ENCODE assay signal across 12 mouse cellular contexts in the genomic region with DNA sequence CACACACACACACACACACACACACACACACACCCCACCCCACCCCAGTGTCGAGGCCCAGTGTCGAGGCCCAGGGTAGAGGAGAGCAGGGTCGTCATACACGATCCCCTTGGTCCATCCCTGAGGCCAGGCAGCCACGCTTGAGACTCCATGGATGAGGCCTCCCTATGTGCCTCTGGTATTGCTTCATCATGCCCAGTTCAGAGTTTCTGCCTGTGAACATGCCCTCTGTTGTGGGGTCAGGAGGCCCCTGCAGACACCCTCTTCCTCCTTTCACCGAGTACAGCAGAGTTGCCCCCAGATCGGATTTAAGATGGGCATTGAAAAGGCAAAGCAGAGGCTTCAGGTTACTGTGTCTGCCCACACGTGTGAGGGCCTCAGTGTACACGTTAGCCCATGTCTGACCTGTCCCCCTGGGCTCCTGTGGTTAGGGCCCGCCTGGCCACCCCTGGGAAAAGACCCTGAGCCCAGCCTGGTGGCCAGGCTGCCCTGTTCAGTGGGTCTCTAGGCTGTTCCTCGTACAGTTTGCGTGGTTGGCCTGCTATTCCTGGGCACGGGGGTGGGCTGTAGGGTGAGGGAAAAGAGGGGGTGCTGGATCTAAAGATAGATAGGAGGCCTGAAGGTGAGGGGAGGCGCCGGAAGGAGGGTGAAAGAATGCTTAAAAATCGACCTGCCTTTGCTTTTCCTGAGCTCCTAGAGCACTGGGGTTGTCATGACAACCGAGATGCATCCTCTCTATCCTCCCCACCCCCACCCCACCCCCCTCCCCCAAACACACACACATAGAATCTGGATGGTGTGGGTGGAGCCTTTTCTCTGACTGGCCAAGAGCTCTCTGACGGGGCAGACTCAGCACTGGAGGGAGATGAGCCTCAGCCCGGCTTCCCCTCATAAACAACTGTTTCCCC. TPM values are rescaled to one million over a fixed set of nuclear protein-coding genes. Genes with fewer than 3 reads are reported as not detected.
DNase-seq lines count a peak whose midpoint lies in the region; ATAC-seq and TF ChIP-seq lines count a peak whose summit lies in the region.
"Had no signal": no experiment of that assay in that cellular context is flagged by ENCODE, and none has a peak within 500 bp of the region (broad histone marks: within the 10 kb centered on the region; RNA-seq: fewer than 3 reads in every experiment).

No protein-coding gene starts in this region.

- no peaks in the 10 kb centered on the region for H3K36me3 ChIP-seq in liver, embryonic 13.5 days
- H3K36me3 ChIP-seq in liver, embryonic 12.5 days, result no peaks in the 10 kb centered on the region
- H3K36me3 ChIP-seq in forebrain, postnatal 0 days (ENCODE audit: insufficient read depth), result no peaks in the 10 kb centered on the region
- H3K36me3 ChIP-seq in midbrain, embryonic 13.5 days, result no peaks in the 10 kb centered on the region
- H3K36me3 ChIP-seq in intestine, embryonic 16.5 days (ENCODE audit: control insufficient read depth, insufficient read depth, low read length), result no peaks in the 10 kb centered on the region
- H3K36me3 ChIP-seq: embryonic facial prominence, embryonic 15.5 days; heart, embryonic 10.5 days had no signal

- no peak overlapping the region for H3K4me3 ChIP-seq in liver, embryonic 13.5 days (replicated peaks)
- no peak overlapping the region for H3K4me3 ChIP-seq in liver, embryonic 12.5 days
- H3K4me3 ChIP-seq in forebrain, postnatal 0 days (ENCODE audit: low read depth, low read length), result no peak overlapping the region
- no peak overlapping the region for H3K4me3 ChIP-seq in midbrain, embryonic 13.5 days (replicated peaks)
- H3K4me3 ChIP-seq in intestine, embryonic 16.5 days (ENCODE audit: low read length), result no peak overlapping the region
- H3K4me3 ChIP-seq: embryonic facial prominence, embryonic 15.5 days; heart, embryonic 10.5 days had no signal

- no peaks in the 10 kb centered on the region for H3K27me3 ChIP-seq in liver, embryonic 13.5 days
- H3K27me3 ChIP-seq in liver, embryonic 12.5 days (replicated peaks), result 0 out of 2 replicates have a peak, but pooled peaks cover 5% of the 10 kb centered on the region
- H3K27me3 ChIP-seq in forebrain, postnatal 0 days (ENCODE audit: insufficient read depth, low read length), result no peaks in the 10 kb centered on the region
- H3K27me3 ChIP-seq in midbrain, embryonic 13.5 days, result no peaks in the 10 kb centered on the region
- no peaks in the 10 kb centered on the region for H3K27me3 ChIP-seq in intestine, embryonic 16.5 days (replicated peaks; ENCODE audit: control insufficient read depth, insufficient read depth, low read length)
- H3K27me3 ChIP-seq: embryonic facial prominence, embryonic 15.5 days had no signal

- 26% methylated on average over 17 of the region's 19 CpGs for WGBS in liver, embryonic 13.5 days (ENCODE audit: insufficient replicate concordance)
- 32% methylated on average over 19 of the region's 19 CpGs for WGBS in liver, embryonic 12.5 days (ENCODE audit: insufficient replicate concordance)
- WGBS in forebrain, postnatal 0 days, result 22% methylated on average over 19 of the region's 19 CpGs
- WGBS in midbrain, embryonic 13.5 days, result 16% methylated on average over 19 of the region's 19 CpGs
- 32% methylated on average over 19 of the region's 19 CpGs for WGBS in intestine, embryonic 16.5 days

- H3K27ac ChIP-seq in liver, embryonic 13.5 days, result no peak overlapping the region
- H3K27ac ChIP-seq in liver, embryonic 12.5 days, result no peak overlapping the region
- H3K27ac ChIP-seq in forebrain, postnatal 0 days (ENCODE audit: low read depth, low read length), result peak overlapping the region; percentile 69
- H3K27ac ChIP-seq in midbrain, embryonic 13.5 days, result peak overlapping the region; percentile 65
- H3K27ac ChIP-seq in intestine, embryonic 16.5 days (ENCODE audit: low read length), result no peak overlapping the region
- H3K27ac ChIP-seq: embryonic facial prominence, embryonic 15.5 days; heart, embryonic 10.5 days had no signal

- TF ChIP-seq CTCF in forebrain, postnatal 0 days (IDR thresholded peaks at IDR 0.05; ENCODE audit: low read depth), result no peak

- ATAC-seq in liver, embryonic 13.5 days (ENCODE audit: low read depth), result peak; percentile 10; the same call in 1 of the 2 replicates
- no peak for ATAC-seq in liver, embryonic 12.5 days
- ATAC-seq in forebrain, postnatal 0 days, result peak; percentile 95
- ATAC-seq in midbrain, embryonic 13.5 days, result peak; percentile 86
- no peak for ATAC-seq in intestine, embryonic 16.5 days
- no peak for ATAC-seq in CD4-positive, CD25-positive, alpha-beta regulatory T cell, adult 4 months

- H3K4me2 ChIP-seq in liver, embryonic 13.5 days, result no peak overlapping the region
- H3K4me2 ChIP-seq in liver, embryonic 12.5 days, result no peak overlapping the region
- peak overlapping the region; percentile 37 for H3K4me2 ChIP-seq in forebrain, postnatal 0 days (ENCODE audit: low read depth)
- peak overlapping the region; percentile 44 for H3K4me2 ChIP-seq in midbrain, embryonic 13.5 days (replicated peaks)
- H3K4me2 ChIP-seq in intestine, embryonic 16.5 days (ENCODE audit: low read depth, low read length), result no peak overlapping the region
- H3K4me2 ChIP-seq: embryonic facial prominence, embryonic 15.5 days had no signal

- H3K4me1 ChIP-seq in liver, embryonic 13.5 days (replicated peaks), result no peaks in the 10 kb centered on the region
- no peaks in the 10 kb centered on the region for H3K4me1 ChIP-seq in liver, embryonic 12.5 days
- peaks cover 4% of the 10 kb centered on the region for H3K4me1 ChIP-seq in forebrain, postnatal 0 days (ENCODE audit: insufficient read depth)
- H3K4me1 ChIP-seq in midbrain, embryonic 13.5 days (replicated peaks), result peaks cover 27% of the 10 kb centered on the region
- H3K4me1 ChIP-seq in intestine, embryonic 16.5 days (ENCODE audit: control insufficient read depth, insufficient read depth, low read length), result no peaks in the 10 kb centered on the region

- DNase-seq in liver, embryonic 13.5 days, result no peak
- DNase-seq in forebrain, postnatal 0 days, result peak; percentile 70
- DNase-seq in telencephalon, adult 2 months (ENCODE audit: low read depth, low spot score), result peak; percentile 71
- no peak for DNase-seq in layer of hippocampus, postnatal 10 days (ENCODE audit: low spot score in 2 of 2)
- DNase-seq: layer of hippocampus, adult 9-11 months; lung, adult 18-20 months had no signal

- H3K9ac ChIP-seq in liver, embryonic 13.5 days, result no peak overlapping the region
- no peak overlapping the region for H3K9ac ChIP-seq in liver, embryonic 12.5 days
- peak overlapping the region; percentile 28; the same call in 1 of the 2 replicates for H3K9ac ChIP-seq in forebrain, postnatal 0 days
- H3K9ac ChIP-seq in midbrain, embryonic 13.5 days (replicated peaks), result peak overlapping the region; percentile 41; the same call in 1 of the 2 replicates
- no peak overlapping the region for H3K9ac ChIP-seq in intestine, embryonic 16.5 days (ENCODE audit: low read depth, low read length)
- H3K9ac ChIP-seq: embryonic facial prominence, embryonic 15.5 days had no signal

- H3K9me3 ChIP-seq in liver, embryonic 13.5 days (replicated peaks), result no peaks in the 10 kb centered on the region
- H3K9me3 ChIP-seq in liver, embryonic 12.5 days (replicated peaks), result no peaks in the 10 kb centered on the region
- no peaks in the 10 kb centered on the region for H3K9me3 ChIP-seq in forebrain, postnatal 0 days (ENCODE audit: low read length)
- H3K9me3 ChIP-seq in midbrain, embryonic 13.5 days, result no peaks in the 10 kb centered on the region
- no peaks in the 10 kb centered on the region for H3K9me3 ChIP-seq in intestine, embryonic 16.5 days (ENCODE audit: control insufficient read depth, low read length)
- H3K9me3 ChIP-seq: embryonic facial prominence, embryonic 15.5 days; heart, embryonic 10.5 days had no signal

RNA-seq across cellular contexts. Expression of a gene that starts 41.7 kb away (rescaled TPM):
- 0.14 and 0.31 TPM in 2 replicates for polyA plus RNA-seq in liver, embryonic 13.5 days (2015; fragmentation: Nextera tagmentation; extraction: Ambion mirVana)
- 0.13 and 0.24 TPM in 2 replicates for polyA plus RNA-seq in liver, embryonic 12.5 days (2016; fragmentation: Nextera tagmentation; extraction: Ambion mirVana)
- total RNA-seq in forebrain, postnatal 0 days (2014; rRNA removed), result 64.2 and 65.8 TPM in 2 replicates
- 123 and 127 TPM in 2 replicates for polyA plus RNA-seq in forebrain, postnatal 0 days (2015; fragmentation: Nextera tagmentation; extraction: Ambion mirVana)
- 62.3 and 65.4 TPM in 2 replicates for polyA plus RNA-seq in midbrain, embryonic 13.5 days (2015; fragmentation: Nextera tagmentation; extraction: Ambion mirVana)
- 2.8 and 3.3 TPM in 2 replicates for polyA plus RNA-seq in intestine, embryonic 16.5 days (2015; fragmentation: Nextera tagmentation; extraction: Ambion mirVana)
- 100 to 1,000 TPM; 155 TPM for total RNA-seq in layer of hippocampus, postnatal 10 days (2021)
- under 1 TPM in 1 of 2 experiments, not detected in 1; 0.12 TPM for polyA plus RNA-seq in CD4-positive, CD25-positive, alpha-beta regulatory T cell, adult 4 months (2017; shearing (Covaris generic))

RNA-seq across cellular contexts. Expression of a gene that starts 58.3 kb away (rescaled TPM):
- polyA plus RNA-seq in liver, embryonic 13.5 days (2015; fragmentation: Nextera tagmentation; extraction: Ambion mirVana), result 27.6 and 29.0 TPM in 2 replicates
- polyA plus RNA-seq in liver, embryonic 12.5 days (2016; fragmentation: Nextera tagmentation; extraction: Ambion mirVana), result 34.1 and 36.2 TPM in 2 replicates
- 46.1 and 51.4 TPM in 2 replicates for total RNA-seq in forebrain, postnatal 0 days (2014; rRNA removed)
- polyA plus RNA-seq in forebrain, postnatal 0 days (2015; fragmentation: Nextera tagmentation; extraction: Ambion mirVana), result 40.1 and 40.3 TPM in 2 replicates
- 45.5 and 45.7 TPM in 2 replicates for polyA plus RNA-seq in midbrain, embryonic 13.5 days (2015; fragmentation: Nextera tagmentation; extraction: Ambion mirVana)
- polyA plus RNA-seq in intestine, embryonic 16.5 days (2015; fragmentation: Nextera tagmentation; extraction: Ambion mirVana), result 35.5 and 38.8 TPM in 2 replicates
- total RNA-seq in layer of hippocampus, postnatal 10 days (2021), result 10 to 100 TPM; 28.8 to 32.1 TPM
- 10 to 100 TPM; 28.0 to 40.9 TPM for polyA plus RNA-seq in CD4-positive, CD25-positive, alpha-beta regulatory T cell, adult 4 months (2017; shearing (Covaris generic))

Comparison
In these comparisons a context has a peak if more than half of its experiments do, and no peak if none do; other contexts are left out.
1. ATAC-seq: peak in liver, embryonic 13.5 days (single experiment), forebrain, postnatal 0 days (single experiment) and midbrain, embryonic 13.5 days (single experiment); none in liver, embryonic 12.5 days (single experiment), intestine, embryonic 16.5 days (single experiment) and CD4-positive, CD25-positive, alpha-beta regulatory T cell, adult 4 months (single experiment).
2. DNase-seq: peak in forebrain, postnatal 0 days (single experiment) and telencephalon, adult 2 months (single experiment); none in liver, embryonic 13.5 days (single experiment) and layer of hippocampus, postnatal 10 days (0 of 2).
3. H3K27ac ChIP-seq: peak in forebrain, postnatal 0 days (single experiment) and midbrain, embryonic 13.5 days (single experiment); none in liver, embryonic 13.5 days (single experiment), liver, embryonic 12.5 days (single experiment) and intestine, embryonic 16.5 days (single experiment).
4. H3K4me2 ChIP-seq: peak in forebrain, postnatal 0 days (single experiment) and midbrain, embryonic 13.5 days (single experiment); none in liver, embryonic 13.5 days (single experiment), liver, embryonic 12.5 days (single experiment) and intestine, embryonic 16.5 days (single experiment).
5. H3K9ac ChIP-seq: peak in forebrain, postnatal 0 days (single experiment) and midbrain, embryonic 13.5 days (single experiment); none in liver, embryonic 13.5 days (single experiment), liver, embryonic 12.5 days (single experiment) and intestine, embryonic 16.5 days (single experiment).
6. RNA of a gene that starts 41.7 kb away (polyA plus RNA-seq): 123 to 127 TPM in forebrain, postnatal 0 days and 62.3 to 65.4 TPM in midbrain, embryonic 13.5 days; 2.8 to 3.3 TPM in intestine, embryonic 16.5 days, 0.14 to 0.31 TPM in liver, embryonic 13.5 days, 0.13 to 0.24 TPM in liver, embryonic 12.5 days and 0.12 TPM in CD4-positive, CD25-positive, alpha-beta regulatory T cell, adult 4 months; every median in the first group is over 10 times any median in the second.